Mouse (Mus musculus) urinary bladder, postnatal 25 days (tissue): ENCODE data around the gene Zfp689.
"Not testable (repeated sequence)": the region's sequence is repeated elsewhere in the genome, so short reads cannot be mapped to it uniquely, and the experiment has no call there.

ENCODE experiments used
- DNase-seq: peaks from one replicate; pipeline ENCODE4 v3.0.0; 2022; ENCODE audit warnings: low spot score

The Zfp689 gene

DNA sequence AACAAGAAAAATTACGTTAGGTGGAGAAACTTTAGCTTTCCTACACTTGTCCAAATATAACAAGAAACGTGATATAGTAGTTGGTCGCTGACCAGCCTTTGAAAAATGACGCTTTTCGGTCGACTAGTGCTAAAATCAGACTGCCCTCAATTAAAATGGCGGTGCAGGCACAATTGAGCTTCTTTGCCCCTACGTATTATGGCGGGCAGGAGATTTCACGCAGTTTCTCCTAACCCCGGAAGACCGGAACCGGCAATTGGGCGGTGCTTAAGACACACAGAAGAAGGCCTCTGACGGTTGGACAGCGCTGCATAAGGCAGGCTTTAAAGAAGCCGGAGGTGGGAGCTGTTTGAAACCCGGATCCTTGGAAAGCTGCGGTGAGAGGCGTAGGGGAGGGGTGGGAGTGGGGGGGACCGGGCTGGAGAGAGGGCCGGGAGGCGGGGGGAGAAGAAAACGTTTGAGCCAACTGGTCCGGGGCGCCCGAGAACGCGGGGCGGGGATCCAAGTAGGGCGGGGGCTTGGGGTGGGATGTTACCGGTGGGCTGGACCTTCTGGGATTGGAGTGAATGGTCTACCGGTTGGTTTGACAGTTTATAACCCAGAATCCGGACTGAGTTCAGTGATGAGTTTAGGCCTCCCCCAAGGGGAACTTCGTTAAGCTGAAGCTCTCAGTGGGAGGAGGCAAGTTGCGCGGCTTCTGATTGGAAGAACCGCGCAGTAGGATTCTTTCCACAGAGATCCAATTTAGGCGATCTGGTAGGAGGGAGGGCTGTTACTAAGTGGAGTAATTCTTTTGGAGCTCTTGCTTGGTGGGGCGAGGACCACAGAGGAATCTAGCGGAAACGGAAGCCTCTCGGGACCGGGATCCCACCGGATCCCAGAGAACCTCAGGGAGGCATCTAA lies 22.0 kb upstream of the Zfp689 start:
- peak; percentile 70 for DNase-seq

DNA sequence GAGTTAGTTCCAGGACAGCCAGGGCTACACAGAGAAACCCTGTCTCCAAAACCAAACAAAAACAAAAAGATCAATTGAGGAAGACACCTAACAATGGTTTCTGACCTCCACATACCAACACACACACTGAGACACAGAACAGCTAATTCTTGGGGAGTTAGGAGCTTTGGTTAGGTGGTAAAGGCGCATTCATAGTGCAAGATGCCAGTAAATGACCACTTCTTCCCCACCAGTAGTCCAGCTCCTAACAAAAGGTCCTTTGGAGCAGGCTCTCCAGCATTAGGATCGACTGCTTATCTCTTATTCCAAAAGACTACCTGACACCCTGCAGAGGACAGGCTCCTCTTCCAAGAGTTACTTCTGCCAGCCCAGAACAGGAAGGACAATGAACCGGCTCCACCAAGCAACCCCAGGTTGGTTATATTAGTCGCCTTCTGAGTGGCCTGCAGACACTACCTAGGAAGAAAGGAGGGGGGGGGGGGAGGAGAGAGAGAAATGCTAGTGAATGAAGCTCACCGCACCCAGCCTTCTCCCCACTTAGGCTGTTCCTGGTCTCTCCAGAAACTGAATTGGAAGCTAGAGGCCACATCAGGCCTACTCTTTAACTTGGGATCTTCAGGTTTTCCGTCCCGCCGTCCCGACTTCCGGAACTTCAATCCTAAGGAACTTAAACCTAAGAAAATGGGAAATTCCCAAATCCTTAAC lies 21.2 kb upstream of the Zfp689 start:
- no peak for DNase-seq

DNA sequence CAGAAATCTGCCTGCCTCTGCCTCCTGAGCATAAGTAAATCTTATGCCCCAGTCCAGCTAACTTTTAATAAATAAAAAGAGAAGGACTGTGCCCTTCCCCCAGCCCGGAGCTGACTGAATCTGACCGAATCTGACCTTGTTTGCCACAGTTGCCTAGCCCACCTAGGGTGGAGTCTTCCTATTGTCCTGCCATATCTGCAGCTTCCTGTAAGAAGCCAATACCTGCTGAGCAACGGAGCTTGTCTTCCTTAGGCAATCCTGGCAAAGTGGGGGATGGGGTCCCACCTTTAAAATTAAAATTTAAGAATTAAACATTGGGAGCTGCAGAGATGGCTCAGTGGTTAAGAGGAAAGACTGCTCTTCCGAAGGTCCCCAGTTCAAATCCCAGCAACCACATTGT lies 17.6 kb upstream of the Zfp689 start:
- no peak for DNase-seq

DNA sequence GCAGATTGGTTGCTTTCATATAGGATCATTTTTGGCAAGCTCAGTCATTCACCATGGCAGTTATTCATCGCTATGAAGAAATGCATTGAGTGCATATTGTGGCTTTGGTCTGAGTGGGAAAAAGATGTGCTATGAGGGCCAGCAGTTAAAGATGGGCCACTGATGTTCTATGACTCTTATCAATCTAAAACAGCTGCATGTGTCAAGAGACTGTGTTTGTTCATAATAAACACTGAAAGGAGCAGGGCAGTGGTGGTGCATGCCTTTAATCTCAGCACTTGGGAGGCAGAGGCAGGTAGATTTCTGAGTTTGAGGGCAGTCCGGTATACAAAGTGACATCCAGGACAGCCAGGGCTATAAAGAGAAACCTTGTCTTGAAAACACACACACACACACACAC lies 16.7 kb upstream of the Zfp689 start:
- DNase-seq, result not testable (repeated sequence)

DNA sequence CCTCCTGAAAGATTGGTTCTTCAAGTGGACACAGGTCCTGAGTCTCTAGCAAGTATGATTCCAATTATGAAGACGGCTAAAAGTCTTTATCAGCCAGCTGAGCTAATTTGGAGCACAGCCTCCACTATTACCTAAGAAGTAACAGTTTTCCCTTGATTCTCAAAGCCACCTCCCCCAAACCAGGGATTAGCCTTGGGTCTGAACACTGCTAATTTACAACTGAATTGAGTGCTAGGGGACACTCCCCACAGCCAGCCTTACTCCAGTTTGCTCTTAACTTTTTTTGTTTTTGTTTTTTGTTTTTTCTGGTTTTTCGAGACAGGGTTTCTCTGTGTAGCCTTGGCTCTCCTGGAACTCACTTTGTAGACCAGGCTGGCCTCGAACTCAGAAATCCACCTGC lies 16.2 kb upstream of the Zfp689 start:
- no peak for DNase-seq

DNA sequence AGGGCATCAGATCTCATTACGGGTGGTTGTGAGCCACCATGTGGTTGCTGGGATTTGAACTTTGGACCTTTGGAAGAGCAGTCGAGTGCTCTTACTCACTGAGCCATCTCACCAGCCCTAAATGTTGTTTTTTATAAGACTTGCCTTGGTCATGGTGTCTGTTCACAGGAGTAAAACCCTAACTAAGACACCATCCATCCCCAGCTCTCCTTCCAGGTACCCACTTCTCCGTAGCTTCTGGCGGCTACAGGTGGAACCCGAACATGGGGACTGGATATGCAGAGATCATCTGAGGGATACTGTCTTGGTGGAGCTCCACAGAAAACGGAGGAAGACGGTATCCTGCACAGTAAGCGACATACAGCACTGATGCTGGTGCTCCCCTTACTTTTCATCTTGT lies 10.4 kb upstream of the Zfp689 start, which contains the start of gene Prr14:
TSS of gene Prr14 (plus strand) at position 301 of the 400 bp plus-strand sequence.
- DNase-seq, result not testable (repeated sequence)

DNA sequence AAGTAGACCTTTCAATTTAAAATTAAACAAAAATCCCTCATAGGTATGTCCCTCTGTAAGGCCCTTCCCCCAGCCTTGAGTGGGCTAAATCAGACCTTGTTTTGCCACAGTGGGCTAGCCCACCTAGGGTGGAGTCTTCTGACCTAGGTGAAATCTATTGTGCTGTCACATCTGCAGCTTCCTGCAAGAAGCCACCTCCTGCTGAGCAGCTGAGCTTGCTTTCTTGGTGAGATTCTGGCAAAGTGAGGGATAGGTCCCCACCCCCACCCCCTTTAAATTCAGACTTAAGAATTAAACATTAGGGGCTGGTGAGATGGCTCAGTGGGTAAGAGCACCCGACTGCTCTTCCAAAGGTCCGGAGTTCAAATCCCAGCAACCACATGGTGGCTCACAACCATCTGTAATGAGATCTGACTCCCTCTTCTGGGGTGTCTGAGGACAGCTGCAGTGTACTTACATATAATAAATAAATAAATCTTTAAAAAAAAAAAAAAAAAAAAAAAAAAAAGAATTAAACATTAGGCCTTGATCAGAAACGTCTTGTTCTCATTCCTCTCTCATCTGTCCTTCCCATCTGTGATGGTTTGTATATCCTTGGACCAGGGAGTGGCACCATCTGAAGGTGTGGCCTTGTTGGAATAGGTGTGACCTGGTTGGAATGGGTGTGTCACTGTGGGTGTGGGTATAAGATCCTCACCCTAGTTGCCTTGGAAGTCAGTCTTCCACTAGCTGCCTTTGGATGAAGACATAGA lies 9.6 kb upstream of the Zfp689 start:
- not testable (repeated sequence) for DNase-seq

DNA sequence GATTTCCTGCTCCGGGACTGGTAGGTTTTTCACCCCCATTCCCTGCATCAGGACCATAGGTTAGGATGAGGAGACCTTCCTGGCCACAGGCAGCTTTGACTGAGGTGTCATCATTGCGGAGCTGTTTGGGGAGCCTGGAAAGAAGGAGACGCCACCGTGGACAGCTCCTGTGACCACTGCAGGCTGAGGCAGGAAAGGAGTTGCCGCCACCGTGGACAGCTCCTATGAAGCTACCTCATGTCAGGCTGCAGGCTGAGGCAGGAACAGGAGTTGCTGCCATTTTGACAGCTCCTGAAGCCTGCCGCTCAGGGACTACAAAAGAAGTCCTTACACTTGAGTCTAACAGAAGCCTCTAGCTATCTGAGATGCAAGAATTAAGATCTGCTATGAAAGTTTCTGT lies 5.9 kb upstream of the Zfp689 start:
- DNase-seq, result no peak

DNA sequence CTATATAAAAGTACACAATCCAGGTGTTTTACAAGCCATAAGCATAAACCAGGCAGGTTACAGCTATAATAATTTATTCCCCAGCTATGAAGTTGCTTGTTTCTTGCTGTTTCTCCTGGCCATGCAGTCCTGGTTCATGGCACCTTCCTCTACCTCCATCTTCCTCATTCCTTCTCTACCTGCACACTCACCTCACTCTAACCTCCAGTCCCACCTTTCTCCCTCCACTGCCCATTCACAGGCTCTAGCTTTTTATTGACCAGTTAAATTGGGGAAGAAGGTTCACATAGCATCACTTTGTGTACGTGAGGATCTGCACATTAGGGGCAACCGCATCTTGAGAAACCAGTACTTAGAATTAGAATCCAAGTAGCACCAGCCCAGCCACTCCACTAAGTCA lies 4.1 kb upstream of the Zfp689 start:
- no peak for DNase-seq

DNA sequence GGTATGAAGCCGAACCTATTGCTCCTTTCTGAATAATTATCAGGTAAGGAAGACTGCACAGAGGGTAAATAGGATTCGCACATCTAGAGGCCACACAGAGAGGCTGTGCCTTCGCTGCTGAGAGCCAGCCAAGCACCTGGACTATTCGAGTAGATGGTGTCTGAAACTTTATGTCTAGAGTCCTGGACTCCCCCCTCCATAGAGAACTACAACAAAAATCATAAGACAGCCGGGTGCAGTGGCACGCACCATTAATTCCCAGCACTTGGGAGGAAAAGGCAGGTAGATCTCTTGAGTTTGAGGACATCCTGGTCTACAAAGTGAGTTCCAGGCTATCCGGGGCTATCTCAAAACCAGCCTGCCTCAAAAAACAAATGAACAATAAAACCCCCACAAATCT lies 1.0 kb upstream of the Zfp689 start:
- no peak for DNase-seq

DNA sequence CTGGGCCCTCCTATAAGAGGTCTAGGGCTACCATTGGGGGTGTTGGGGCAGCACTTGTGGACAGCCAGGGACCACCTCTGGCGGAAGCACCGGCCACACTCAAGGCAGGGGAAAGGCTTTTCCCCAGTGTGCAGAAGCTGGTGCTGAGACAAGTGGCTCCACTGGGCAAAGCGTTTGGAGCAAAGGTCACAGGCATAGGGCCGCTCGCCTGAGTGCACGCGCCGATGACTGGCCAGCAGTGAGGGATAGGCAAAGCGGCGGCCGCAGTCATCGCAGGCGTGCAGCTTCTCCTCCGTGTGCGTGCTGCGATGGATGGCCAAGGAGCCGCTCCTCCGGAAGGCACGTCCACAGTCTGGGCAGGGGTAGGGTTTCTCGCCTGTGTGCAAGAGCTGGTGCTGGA lies 5.0 kb downstream of the Zfp689 start:
- DNase-seq, result no peak

DNA sequence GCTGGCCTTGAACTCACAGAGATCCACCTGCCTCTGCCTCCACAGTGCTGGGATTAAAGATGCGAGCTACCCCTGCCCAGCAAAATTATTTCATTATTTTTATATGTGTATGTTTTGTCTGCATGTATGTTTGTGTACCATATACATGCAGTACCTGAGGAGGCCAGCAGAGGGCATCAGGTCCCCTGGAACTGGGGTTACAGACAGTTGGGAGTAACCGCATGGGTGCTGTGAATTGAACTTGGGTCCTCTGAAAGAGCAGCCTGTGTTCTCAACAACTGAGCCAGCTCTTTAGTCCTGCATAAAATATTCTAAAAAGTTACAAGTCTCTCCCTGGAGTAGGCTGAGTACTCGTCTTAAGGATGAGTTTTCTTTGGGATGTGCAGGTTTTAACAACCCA lies 11.2 kb downstream of the Zfp689 start:
- DNase-seq, result no peak

DNA sequence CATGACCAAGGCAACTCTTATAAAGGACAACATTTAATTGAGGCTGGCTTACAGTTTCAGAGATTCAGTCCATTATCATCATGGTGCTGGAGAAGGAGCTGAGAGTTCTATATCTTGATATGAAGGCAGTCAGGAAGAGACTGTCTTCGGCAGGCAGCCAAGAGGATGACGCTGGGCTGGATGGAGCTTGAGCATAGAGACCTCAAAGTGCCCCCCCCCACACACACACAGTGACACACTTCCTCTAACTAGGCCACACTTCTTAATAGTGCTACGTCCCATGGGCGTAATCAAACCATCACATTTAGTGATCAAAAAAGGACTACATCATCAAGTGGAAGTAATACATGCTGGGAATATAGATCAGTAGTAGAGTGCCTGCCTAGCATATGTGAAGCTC lies 13.8 kb downstream of the Zfp689 start:
- DNase-seq, result no peak

DNA sequence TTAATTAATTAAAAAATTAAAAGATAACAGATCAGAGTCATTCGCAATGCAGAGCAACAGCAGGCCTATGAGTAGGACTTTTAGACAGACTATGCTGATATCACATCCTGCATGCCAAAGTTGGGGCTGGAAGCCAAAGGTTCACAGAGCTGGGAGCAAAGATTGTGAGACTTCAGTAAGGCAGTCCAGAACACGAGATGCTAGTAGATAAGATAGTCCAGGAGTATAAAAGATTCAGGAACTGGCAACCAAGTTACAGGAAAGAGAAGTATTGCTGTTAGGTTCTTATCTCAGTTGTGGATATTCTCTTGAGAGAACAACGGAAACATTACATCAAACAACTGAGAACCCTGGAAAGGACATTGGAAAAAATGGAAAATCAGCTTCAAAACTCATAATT lies 22.6 kb downstream of the Zfp689 start:
- no peak for DNase-seq

DNA sequence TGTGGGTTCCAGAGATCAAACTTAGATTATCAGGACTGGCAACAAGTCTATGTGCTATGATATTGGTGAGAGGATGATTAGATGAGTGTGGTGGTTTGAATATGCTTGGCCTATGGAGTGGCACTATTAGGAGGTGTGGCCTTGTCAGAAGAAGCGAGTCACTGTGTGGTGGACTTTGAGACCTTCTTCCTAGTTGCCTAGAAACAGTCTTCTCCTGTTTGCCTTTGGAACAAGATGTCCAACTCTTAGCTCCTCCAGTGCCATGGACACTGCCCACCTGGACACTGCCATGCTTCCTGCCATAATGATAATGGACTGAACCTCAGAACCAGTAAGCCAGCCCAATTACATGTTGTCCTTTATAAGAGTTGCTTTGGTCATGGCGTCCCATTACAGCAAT lies 23.0 kb downstream of the Zfp689 start:
- no peak for DNase-seq

DNA sequence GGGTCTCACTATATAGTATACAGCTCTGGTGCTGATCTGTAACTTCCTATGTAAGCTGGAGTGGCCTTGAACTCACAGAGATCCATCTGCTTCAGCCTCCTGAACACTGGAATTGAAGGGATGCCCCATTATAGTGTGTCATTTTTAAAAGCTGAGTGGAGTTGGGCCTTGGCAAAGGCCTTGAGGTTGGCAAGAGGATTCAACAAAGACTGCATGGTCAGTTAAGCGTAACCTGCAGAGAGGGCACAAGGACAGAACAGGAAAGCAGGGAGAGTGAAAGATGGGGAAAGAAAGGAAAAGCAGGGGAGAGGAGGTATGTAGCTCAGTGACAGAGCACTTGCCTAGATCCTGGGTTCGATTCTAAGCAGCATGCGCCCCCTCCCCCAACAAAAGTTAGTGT lies 23.7 kb downstream of the Zfp689 start:
- DNase-seq, result no peak

DNA sequence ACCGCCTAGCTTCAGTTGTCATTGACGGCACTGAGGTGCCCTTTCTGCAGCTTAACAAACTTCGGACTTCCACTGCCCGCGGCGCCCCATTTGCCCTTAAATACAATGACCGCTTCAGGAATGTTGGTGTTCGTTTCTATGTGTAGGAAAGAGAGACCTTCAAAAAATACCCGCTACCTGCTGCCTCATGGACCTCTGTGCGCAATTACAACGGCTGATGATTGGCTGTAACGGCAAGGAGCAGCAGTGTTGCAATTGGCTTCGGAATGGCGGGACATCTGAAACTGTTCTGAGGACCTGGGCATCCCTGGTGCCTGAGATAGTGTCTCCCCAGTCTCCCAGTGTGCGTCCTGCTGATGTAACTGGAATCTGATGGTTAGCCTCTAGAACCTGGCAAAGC lies 26.7 kb downstream of the Zfp689 start:
- no peak for DNase-seq

DNA sequence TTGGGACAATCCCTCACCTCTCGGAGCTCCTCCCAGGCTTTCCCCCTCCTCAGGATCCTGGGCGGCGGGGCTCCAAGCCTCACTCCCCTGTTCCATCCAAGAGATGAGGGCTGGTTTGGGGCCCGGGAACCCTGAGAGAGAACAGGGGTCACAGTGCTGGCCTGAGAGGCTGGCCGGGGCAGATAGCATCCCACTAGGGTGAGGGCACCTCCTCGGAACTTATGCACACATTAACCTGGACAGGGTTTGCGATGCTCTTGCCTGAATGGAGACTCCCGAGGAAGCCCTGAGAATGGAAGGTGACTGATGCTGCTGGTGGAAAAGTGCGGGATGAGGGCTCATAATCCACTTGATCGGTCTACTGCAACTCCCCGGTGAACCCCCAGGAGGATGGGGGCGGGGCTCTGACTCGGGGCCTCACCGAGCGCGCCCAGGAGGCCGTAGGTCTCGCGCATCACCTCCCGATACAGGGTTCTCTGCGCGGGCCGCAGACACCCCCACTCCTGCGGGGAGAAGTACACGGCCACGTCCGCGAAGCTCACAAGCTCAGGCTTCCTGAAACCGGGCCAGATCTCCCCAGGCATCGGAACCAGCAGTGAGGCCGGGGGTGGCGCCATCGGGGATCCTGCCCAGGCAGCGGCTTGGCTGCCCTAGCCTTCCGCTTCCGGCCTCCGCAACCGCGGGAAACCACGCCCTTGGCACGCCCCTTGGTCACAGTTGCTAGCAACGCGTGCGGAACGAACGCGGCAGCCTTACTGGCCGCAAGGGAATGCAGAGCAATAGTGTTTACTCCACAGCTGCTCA lies 27.4 kb downstream of the Zfp689 start, which contains the start of gene Zfp688:
TSS of gene Zfp688 (minus strand) at position 681 of the 804 bp plus-strand sequence.
- peak; percentile 96 for DNase-seq

DNA sequence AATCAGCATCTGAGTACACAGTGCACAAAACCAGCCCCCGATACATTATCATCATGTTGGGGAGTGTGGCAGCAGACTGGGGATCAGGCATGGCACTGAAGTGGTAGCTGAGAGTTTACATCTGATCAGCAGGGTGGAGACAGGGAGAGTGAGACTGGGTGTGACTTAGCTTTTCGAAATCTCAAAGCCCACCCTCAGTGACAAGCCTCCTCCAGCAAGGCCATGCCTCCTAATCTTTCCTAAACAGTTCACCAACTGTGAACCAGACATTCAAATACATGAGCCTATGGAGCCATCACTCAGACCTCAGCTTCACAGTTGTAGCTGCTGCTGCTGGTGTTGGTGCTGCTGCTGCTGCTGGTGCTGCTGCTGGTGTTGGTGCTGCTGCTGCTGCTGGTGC lies 37.5 kb downstream of the Zfp689 start:
- DNase-seq, result no peak

DNA sequence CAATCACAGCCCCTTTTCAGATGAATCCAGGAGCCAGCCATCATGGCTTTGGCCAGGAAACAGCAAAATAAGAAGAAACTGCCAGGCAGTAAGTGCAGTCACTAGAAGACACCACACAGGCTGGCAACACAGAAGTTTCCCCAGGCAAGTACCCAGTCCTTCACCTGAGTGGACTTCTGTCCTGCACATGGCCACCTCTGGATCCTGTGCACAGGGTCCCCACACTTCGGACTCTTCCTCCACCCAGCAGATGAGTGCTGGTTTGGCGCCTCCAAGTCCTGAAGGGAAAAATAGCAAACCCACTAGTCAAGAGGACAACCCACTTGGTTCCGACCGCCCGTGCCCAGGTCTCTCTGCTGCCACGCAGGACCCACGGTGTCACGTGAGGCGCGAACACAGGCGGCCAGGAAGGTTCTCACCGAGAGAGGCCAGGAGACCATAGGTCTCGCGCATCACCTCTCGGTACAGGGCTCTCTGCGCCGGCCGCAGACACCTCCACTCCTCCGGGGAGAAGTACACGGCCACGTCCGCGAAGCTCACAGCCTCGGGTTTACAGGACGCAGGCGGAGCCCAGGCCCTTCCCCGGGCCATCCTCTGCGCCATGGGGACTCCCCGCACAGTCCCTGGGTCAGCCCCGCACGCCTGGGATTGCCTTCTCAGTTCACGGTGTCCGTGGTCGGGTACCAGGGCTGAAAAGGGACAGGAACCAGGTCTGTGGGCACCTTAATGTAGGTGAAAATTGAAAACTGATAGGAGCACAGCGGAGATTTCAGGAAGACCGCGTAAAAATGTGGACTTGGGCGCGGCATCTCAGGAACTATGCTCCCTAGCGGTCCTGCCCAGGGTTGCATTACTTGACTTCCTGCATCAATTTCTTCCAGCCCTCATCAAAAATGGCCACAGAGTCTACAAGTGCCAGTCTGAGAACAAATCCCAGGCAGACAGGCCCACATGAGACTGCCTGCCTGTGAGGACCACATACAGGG lies 42.7 kb downstream of the Zfp689 start, which contains the start of gene Zfp764:
TSS of gene Zfp764 (minus strand) at position 821 of the 986 bp plus-strand sequence.
- DNase-seq, result peak; percentile 83
